In genomic region chr7:28983141-28983564, GRCm38 (mm10) we compare ENCODE assay signal across 8 mouse cellular contexts. TPM values are rescaled to one million over a fixed set of nuclear protein-coding genes. Genes with fewer than 3 reads are reported as not detected.
DNase-seq lines count a peak whose midpoint lies in the region; ATAC-seq and TF ChIP-seq lines count a peak whose summit lies in the region.

No protein-coding gene starts in this region.

- 66% methylated on average over 11 of the region's 11 CpGs for WGBS in liver, adult 2 months
- WGBS in intestine, embryonic 16.5 days = 61% methylated on average over 11 of the region's 11 CpGs
- WGBS in stomach, embryonic 14.5 days = 59% methylated on average over 11 of the region's 11 CpGs

- TF ChIP-seq POLR2A in liver, adult 2 months (IDR thresholded peaks at IDR 0.05; ENCODE audit: extremely low read depth, insufficient read depth, low read length) = no peak
- TF ChIP-seq POLR2A in bone marrow macrophage, adult 2 months (IDR thresholded peaks at IDR 0.05; ENCODE audit: borderline replicate concordance, low read depth, low read length) = no peak

- H3K9ac ChIP-seq in liver, adult 2 months (ENCODE audit: low read depth, low read length) = no peak overlapping the region
- 0 out of 2 replicates have a peak overlapping the region, but pooled peaks have one; percentile 78 for H3K9ac ChIP-seq in intestine, embryonic 16.5 days (ENCODE audit: low read depth, low read length)
- no peak overlapping the region for H3K9ac ChIP-seq in stomach, embryonic 14.5 days (replicated peaks; ENCODE audit: low read depth, low read length)

- DNase-seq in liver, adult 2 months (ENCODE audit: extremely low read depth, low read depth, low spot score) = no peak
- DNase-seq in liver = no peak
- DNase-seq in adrenal gland, adult 8-10 months = no peak
- DNase-seq in adrenal gland, postnatal 25 days = no peak
- no peak for DNase-seq in kidney, adult 11 months

- no peaks in the 10 kb centered on the region for H3K9me3 ChIP-seq in intestine, embryonic 16.5 days (ENCODE audit: control insufficient read depth, low read length)
- H3K9me3 ChIP-seq in stomach, embryonic 14.5 days (ENCODE audit: control insufficient read depth, low read depth, low read length) = no peaks in the 10 kb centered on the region

- H3K36me3 ChIP-seq in liver, adult 2 months (ENCODE audit: control insufficient read depth, insufficient read depth, low read length) = peaks cover 1% of the 10 kb centered on the region; the same call in 1 of the 2 replicates
- peaks cover 5% of the 10 kb centered on the region; the same call in 1 of the 2 replicates for H3K36me3 ChIP-seq in intestine, embryonic 16.5 days (ENCODE audit: control insufficient read depth, insufficient read depth, low read length)
- H3K36me3 ChIP-seq in stomach, embryonic 14.5 days (ENCODE audit: control insufficient read depth, insufficient read depth, low read length) = peaks cover 10% of the 10 kb centered on the region; the same call in 1 of the 2 replicates

- peaks cover 11% of the 10 kb centered on the region for H3K4me1 ChIP-seq in liver, adult 2 months (ENCODE audit: control insufficient read depth, insufficient read depth, low read length)
- peaks cover 17% of the 10 kb centered on the region for H3K4me1 ChIP-seq in bone marrow macrophage, adult 2 months (ENCODE audit: control insufficient read depth, insufficient read depth, low read length)
- H3K4me1 ChIP-seq in intestine, embryonic 16.5 days (ENCODE audit: control insufficient read depth, insufficient read depth, low read length) = peaks cover 8% of the 10 kb centered on the region
- peaks cover 7% of the 10 kb centered on the region; the same call in 1 of the 2 replicates for H3K4me1 ChIP-seq in stomach, embryonic 14.5 days (ENCODE audit: control insufficient read depth, insufficient read depth, low read length)

- no peak overlapping the region for H3K27ac ChIP-seq in liver, adult 2 months (replicated peaks; ENCODE audit: insufficient read depth, low read depth, low read length)
- H3K27ac ChIP-seq in bone marrow macrophage, adult 2 months (ENCODE audit: insufficient read depth, low read depth, low read length) = no peak overlapping the region
- no peak overlapping the region for H3K27ac ChIP-seq in intestine, embryonic 16.5 days (ENCODE audit: low read length)
- no peak overlapping the region for H3K27ac ChIP-seq in stomach, embryonic 14.5 days (ENCODE audit: low read length)

- H3K4me3 ChIP-seq in liver, adult 2 months (ENCODE audit: insufficient read depth, low read depth, low read length) = peak overlapping the region; percentile 1; the same call in 1 of the 2 replicates
- peak overlapping the region; percentile 81 for H3K4me3 ChIP-seq in bone marrow macrophage, adult 2 months (ENCODE audit: insufficient read depth, low read length)
- no peak overlapping the region for H3K4me3 ChIP-seq in intestine, embryonic 16.5 days (ENCODE audit: low read length)
- no peak overlapping the region for H3K4me3 ChIP-seq in stomach, embryonic 14.5 days (ENCODE audit: low read depth, low read length)

- no peak for ATAC-seq in intestine, embryonic 16.5 days
- ATAC-seq in stomach, embryonic 14.5 days (ENCODE audit: insufficient number of reproducible peaks, insufficient read depth, low FRiP score, low read depth) = no peak

- H3K27me3 ChIP-seq in liver, adult 2 months (ENCODE audit: control insufficient read depth, insufficient read depth, low read length) = no peaks in the 10 kb centered on the region
- no peaks in the 10 kb centered on the region for H3K27me3 ChIP-seq in intestine, embryonic 16.5 days (replicated peaks; ENCODE audit: control insufficient read depth, insufficient read depth, low read length)
- no peaks in the 10 kb centered on the region for H3K27me3 ChIP-seq in stomach, embryonic 14.5 days (ENCODE audit: control insufficient read depth, insufficient read depth, low read length)

- H3K4me2 ChIP-seq in intestine, embryonic 16.5 days (ENCODE audit: low read depth, low read length) = peak overlapping the region; percentile 88; the same call in 1 of the 2 replicates
- peak overlapping the region; percentile 60 for H3K4me2 ChIP-seq in stomach, embryonic 14.5 days (replicated peaks; ENCODE audit: low read depth, low read length)

- H3K79me2 ChIP-seq in liver, adult 2 months (ENCODE audit: control insufficient read depth, insufficient read depth, low read length) = peaks cover 5% of the 10 kb centered on the region; the same call in 1 of the 2 replicates

- no peak for TF ChIP-seq CTCF in liver, adult 2 months (IDR thresholded peaks at IDR 0.05; ENCODE audit: low read depth, low read length)
- TF ChIP-seq CTCF in bone marrow macrophage, adult 2 months (IDR thresholded peaks at IDR 0.05; ENCODE audit: low read depth, low read length) = no peak

RNA-seq across cellular contexts. Expression of gene Map4k1, which starts 1.3 kb away (rescaled TPM):
- 0.18 and 0.54 TPM in 2 replicates for total RNA-seq in liver, adult 2 months (2014; rRNA removed)
- 1.2 and 1.5 TPM in 2 replicates for polyA plus RNA-seq in liver, adult 2 months (2012; rRNA removed)
- polyA plus RNA-seq in bone marrow macrophage, adult 2 months (2012; ENCODE audit: insufficient read depth, insufficient read length, missing spikeins) = 9.6 and 12.0 TPM in 2 replicates
- 6.9 and 7.3 TPM in 2 replicates for polyA plus RNA-seq in intestine, embryonic 16.5 days (2015; fragmentation: Nextera tagmentation; extraction: Ambion mirVana)
- polyA plus RNA-seq in stomach, embryonic 14.5 days (2014; fragmentation: Nextera tagmentation; extraction: Ambion mirVana) = 8.5 and 11.3 TPM in 2 replicates
- 1 to 10 TPM; 1.4 to 3.9 (median 1.8) TPM for total RNA-seq in adrenal gland, adult 8-10 months (2022)
- total RNA-seq in adrenal gland, postnatal 25 days (2021) = 1.1 and 1.4 TPM in 2 replicates

RNA-seq across cellular contexts. Expression of gene Eif3k, which starts 1.5 kb away (rescaled TPM):
- total RNA-seq in liver, adult 2 months (2014; rRNA removed) = 64.8 and 73.2 TPM in 2 replicates
- polyA plus RNA-seq in liver, adult 2 months (2012; rRNA removed) = 86.3 and 91.2 TPM in 2 replicates
- 228 TPM in 2 replicates for polyA plus RNA-seq in bone marrow macrophage, adult 2 months (2012; ENCODE audit: insufficient read depth, insufficient read length, missing spikeins)
- polyA plus RNA-seq in intestine, embryonic 16.5 days (2015; fragmentation: Nextera tagmentation; extraction: Ambion mirVana) = 355 and 362 TPM in 2 replicates
- polyA plus RNA-seq in stomach, embryonic 14.5 days (2014; fragmentation: Nextera tagmentation; extraction: Ambion mirVana) = 413 and 444 TPM in 2 replicates
- 100 to 1,000 TPM; 232 to 255 (median 240) TPM for total RNA-seq in adrenal gland, adult 8-10 months (2022)
- total RNA-seq in adrenal gland, postnatal 25 days (2021) = 222 and 254 TPM in 2 replicates

RNA-seq across cellular contexts. Expression of gene Actn4, which starts 21.0 kb away (rescaled TPM):
- 47.4 and 87.1 TPM in 2 replicates for total RNA-seq in liver, adult 2 months (2014; rRNA removed)
- polyA plus RNA-seq in liver, adult 2 months (2012; rRNA removed) = 125 and 145 TPM in 2 replicates
- polyA plus RNA-seq in bone marrow macrophage, adult 2 months (2012; ENCODE audit: insufficient read depth, insufficient read length, missing spikeins) = 92.7 and 105 TPM in 2 replicates
- polyA plus RNA-seq in intestine, embryonic 16.5 days (2015; fragmentation: Nextera tagmentation; extraction: Ambion mirVana) = 402 and 447 TPM in 2 replicates
- polyA plus RNA-seq in stomach, embryonic 14.5 days (2014; fragmentation: Nextera tagmentation; extraction: Ambion mirVana) = 272 and 280 TPM in 2 replicates
- 100 to 1,000 TPM; 184 to 285 (median 233) TPM for total RNA-seq in adrenal gland, adult 8-10 months (2022)
- total RNA-seq in adrenal gland, postnatal 25 days (2021) = 204 and 206 TPM in 2 replicates

Comparison
In these comparisons a context has a peak if more than half of its experiments do, and no peak if none do; other contexts are left out.
1. H3K4me3 ChIP-seq: peak in liver, adult 2 months (single experiment) and bone marrow macrophage, adult 2 months (single experiment); none in intestine, embryonic 16.5 days (single experiment) and stomach, embryonic 14.5 days (single experiment).